9 mouse cellular contexts compared by ENCODE assay signal in the genomic region with DNA sequence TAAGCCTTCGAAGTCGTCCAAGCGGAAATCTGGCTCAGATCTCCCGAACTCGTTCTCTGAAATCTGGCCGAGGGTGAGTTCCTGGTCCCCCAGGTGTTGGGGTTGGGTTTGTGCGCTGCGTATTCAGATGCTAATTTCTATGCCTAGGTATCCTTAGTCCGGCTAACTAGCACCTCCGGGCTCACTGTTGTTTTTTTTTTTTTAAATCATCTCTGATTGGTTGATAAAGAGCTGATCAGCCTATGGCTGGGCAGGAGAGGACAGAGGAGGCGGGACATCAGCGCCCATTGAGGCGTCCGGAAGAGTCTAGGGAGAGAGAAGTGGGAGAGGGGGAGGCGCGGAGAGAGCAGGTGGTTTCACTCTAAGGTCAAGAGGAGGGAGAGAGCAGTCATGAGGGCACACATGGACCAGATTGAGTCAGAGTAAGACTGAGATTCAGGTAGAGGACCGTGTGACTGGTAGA. TPM values are rescaled to one million over a fixed set of nuclear protein-coding genes. Genes with fewer than 3 reads are reported as not detected.
DNase-seq lines count a peak whose midpoint lies in the region; ATAC-seq lines count a peak whose summit lies in the region.
"Had no signal": no experiment of that assay in that cellular context is flagged by ENCODE, and none has a peak within 500 bp of the region (broad histone marks: within the 10 kb centered on the region; RNA-seq: fewer than 3 reads in every experiment).

No protein-coding gene starts in this region.

- peak; percentile 71 for ATAC-seq in embryonic facial prominence, embryonic 14.5 days (ENCODE audit: low read depth)
- peak; percentile 56; the same call in 1 of the 2 replicates for ATAC-seq in hindbrain, embryonic 15.5 days (ENCODE audit: low FRiP score, low read depth)
- peak; percentile 84 for ATAC-seq in liver, embryonic 11.5 days (replicated peaks; ENCODE audit: low FRiP score)
- ATAC-seq in monocyte, adult 5-6 weeks (replicated peaks; ENCODE audit: insufficient number of reproducible peaks, low FRiP score, low TSS enrichment, poor library complexity, severe bottlenecking): peak; percentile 72

- peak overlapping the region; percentile 73 for H3K4me3 ChIP-seq in embryonic facial prominence, embryonic 14.5 days (ENCODE audit: low read depth, low read length)
- peak overlapping the region; percentile 60 for H3K4me3 ChIP-seq in hindbrain, embryonic 15.5 days
- H3K4me3 ChIP-seq in liver, embryonic 11.5 days (ENCODE audit: low read depth, low read length): peak overlapping the region; percentile 75

- no peaks in the 10 kb centered on the region for H3K9me3 ChIP-seq in embryonic facial prominence, embryonic 14.5 days (ENCODE audit: control insufficient read depth, low read length)
- H3K9me3 ChIP-seq in hindbrain, embryonic 15.5 days: no peaks in the 10 kb centered on the region
- H3K9me3 ChIP-seq in liver, embryonic 11.5 days (ENCODE audit: control insufficient read depth, low read length): no peaks in the 10 kb centered on the region

- under 1% methylated on average over 17 of the region's 17 CpGs for WGBS in embryonic facial prominence, embryonic 14.5 days
- WGBS in hindbrain, embryonic 15.5 days: 2% methylated on average over 17 of the region's 17 CpGs
- WGBS in liver, embryonic 11.5 days: 0% methylated on average over 17 of the region's 17 CpGs

- H3K27me3 ChIP-seq in embryonic facial prominence, embryonic 14.5 days (replicated peaks; ENCODE audit: control insufficient read depth, insufficient read depth, low read length): no peaks in the 10 kb centered on the region
- H3K27me3 ChIP-seq in hindbrain, embryonic 15.5 days: no peaks in the 10 kb centered on the region
- no peaks in the 10 kb centered on the region for H3K27me3 ChIP-seq in liver, embryonic 11.5 days (replicated peaks; ENCODE audit: control insufficient read depth, insufficient read depth, low read length)

- peak overlapping the region; percentile 75 for H3K9ac ChIP-seq in embryonic facial prominence, embryonic 14.5 days (ENCODE audit: low read depth, low read length)
- H3K9ac ChIP-seq in hindbrain, embryonic 15.5 days: no peak overlapping the region
- peak overlapping the region; percentile 81 for H3K9ac ChIP-seq in liver, embryonic 11.5 days (ENCODE audit: low read depth, low read length)

- peaks cover 6% of the 10 kb centered on the region for H3K4me1 ChIP-seq in embryonic facial prominence, embryonic 14.5 days (ENCODE audit: control insufficient read depth, insufficient read depth, low read length)
- peaks cover 23% of the 10 kb centered on the region for H3K4me1 ChIP-seq in hindbrain, embryonic 15.5 days (replicated peaks)
- H3K4me1 ChIP-seq in liver, embryonic 11.5 days (replicated peaks; ENCODE audit: control insufficient read depth, insufficient read depth, low read length): peaks cover 10% of the 10 kb centered on the region

- DNase-seq in B cell, adult 2 months: peak; percentile 59 to 64
- peak; percentile 85 for DNase-seq in Muller cell, postnatal 12 days (ENCODE audit: inconsistent ontology term)
- DNase-seq in embryonic facial prominence, embryonic 14.5 days (ENCODE audit: low spot score): peak; percentile 85
- peak; percentile 74 for DNase-seq in liver, embryonic 11.5 days (ENCODE audit: low spot score)
- DNase-seq in thymus, postnatal 10 days (ENCODE audit: low spot score in 2 of 2): peak; percentile 52 to 55
- no peak for DNase-seq in layer of hippocampus, adult 18-20 months (ENCODE audit: low spot score in 2 of 2)

- H3K36me3 ChIP-seq in embryonic facial prominence, embryonic 14.5 days (ENCODE audit: control insufficient read depth, insufficient read depth, low read length): peaks cover 44% of the 10 kb centered on the region
- peaks cover 20% of the 10 kb centered on the region for H3K36me3 ChIP-seq in hindbrain, embryonic 15.5 days
- peaks cover 32% of the 10 kb centered on the region for H3K36me3 ChIP-seq in liver, embryonic 11.5 days (ENCODE audit: control insufficient read depth, insufficient read depth, low read length)

- peak overlapping the region; percentile 88 for H3K4me2 ChIP-seq in embryonic facial prominence, embryonic 14.5 days (ENCODE audit: low read depth, low read length)
- H3K4me2 ChIP-seq in hindbrain, embryonic 15.5 days: peak overlapping the region; percentile 81
- peak overlapping the region; percentile 90 for H3K4me2 ChIP-seq in liver, embryonic 11.5 days

- H3K27ac ChIP-seq in embryonic facial prominence, embryonic 14.5 days (replicated peaks; ENCODE audit: low read depth, low read length): peak overlapping the region; percentile 57
- no peak overlapping the region for H3K27ac ChIP-seq in hindbrain, embryonic 15.5 days (replicated peaks)
- peak overlapping the region; percentile 84 for H3K27ac ChIP-seq in liver, embryonic 11.5 days (ENCODE audit: low read depth, low read length)

RNA-seq across cellular contexts. Expression of a gene that starts 0.7 kb away (rescaled TPM):
- 24.6 and 29.0 TPM in 2 replicates for polyA plus RNA-seq in embryonic facial prominence, embryonic 14.5 days (2014; fragmentation: Nextera tagmentation; extraction: Ambion mirVana)
- polyA plus RNA-seq in hindbrain, embryonic 15.5 days (2015; fragmentation: Nextera tagmentation; extraction: Ambion mirVana): 8.4 and 9.6 TPM in 2 replicates
- polyA plus RNA-seq in liver, embryonic 11.5 days (2014; fragmentation: Nextera tagmentation; extraction: Ambion mirVana): 50.8 and 55.3 TPM in 2 replicates
- total RNA-seq in monocyte, adult 5-6 weeks (2017): 0.49 to 0.76 TPM (median 0.75 TPM) in 3 replicates
- not detected for total RNA-seq in layer of hippocampus, adult 18-20 months (2021)

RNA-seq across cellular contexts. Expression of a gene that starts 0.7 kb away (rescaled TPM):
- 66.2 and 81.8 TPM in 2 replicates for polyA plus RNA-seq in embryonic facial prominence, embryonic 14.5 days (2014; fragmentation: Nextera tagmentation; extraction: Ambion mirVana)
- 79.3 and 82.0 TPM in 2 replicates for polyA plus RNA-seq in hindbrain, embryonic 15.5 days (2015; fragmentation: Nextera tagmentation; extraction: Ambion mirVana)
- polyA plus RNA-seq in liver, embryonic 11.5 days (2014; fragmentation: Nextera tagmentation; extraction: Ambion mirVana): 50.4 and 52.3 TPM in 2 replicates
- total RNA-seq in monocyte, adult 5-6 weeks (2017): 29.3 to 49.8 TPM (median 34.6 TPM) in 3 replicates
- 10 to 100 TPM; 36.6 to 42.0 TPM for total RNA-seq in layer of hippocampus, adult 18-20 months (2021)

RNA-seq across cellular contexts. Expression of a gene that starts 3.4 kb away (rescaled TPM):
- 0.28 and 0.67 TPM in 2 replicates for polyA plus RNA-seq in embryonic facial prominence, embryonic 14.5 days (2014; fragmentation: Nextera tagmentation; extraction: Ambion mirVana)
- 1.3 and 1.4 TPM in 2 replicates for polyA plus RNA-seq in hindbrain, embryonic 15.5 days (2015; fragmentation: Nextera tagmentation; extraction: Ambion mirVana)
- 0.75 and 2.2 TPM in 2 replicates for polyA plus RNA-seq in liver, embryonic 11.5 days (2014; fragmentation: Nextera tagmentation; extraction: Ambion mirVana)
- 0.43 TPM in 1 of 3 replicates, not detected in the others for total RNA-seq in monocyte, adult 5-6 weeks (2017)
- total RNA-seq in layer of hippocampus, adult 18-20 months (2021): 1 to 10 TPM in 1 of 2 experiments, under 1 TPM in 1; 0.91 to 1.3 TPM

RNA-seq across cellular contexts. Expression of a gene that starts 5.6 kb away (rescaled TPM):
- polyA plus RNA-seq in embryonic facial prominence, embryonic 14.5 days (2014; fragmentation: Nextera tagmentation; extraction: Ambion mirVana): not detected in 2 replicates
- not detected in 2 replicates for polyA plus RNA-seq in hindbrain, embryonic 15.5 days (2015; fragmentation: Nextera tagmentation; extraction: Ambion mirVana)
- polyA plus RNA-seq in liver, embryonic 11.5 days (2014; fragmentation: Nextera tagmentation; extraction: Ambion mirVana): not detected in 2 replicates
- not detected in 3 replicates for total RNA-seq in monocyte, adult 5-6 weeks (2017)
- not detected for total RNA-seq in layer of hippocampus, adult 18-20 months (2021)
- total RNA-seq: left cerebral cortex, postnatal 14 days had no signal

RNA-seq across cellular contexts. Expression of a gene that starts 8.4 kb away (rescaled TPM):
- 52.0 and 66.5 TPM in 2 replicates for polyA plus RNA-seq in embryonic facial prominence, embryonic 14.5 days (2014; fragmentation: Nextera tagmentation; extraction: Ambion mirVana)
- polyA plus RNA-seq in hindbrain, embryonic 15.5 days (2015; fragmentation: Nextera tagmentation; extraction: Ambion mirVana): 84.8 and 94.0 TPM in 2 replicates
- 54.8 and 57.1 TPM in 2 replicates for polyA plus RNA-seq in liver, embryonic 11.5 days (2014; fragmentation: Nextera tagmentation; extraction: Ambion mirVana)
- 61.1 to 80.8 TPM (median 75.6 TPM) in 3 replicates for total RNA-seq in monocyte, adult 5-6 weeks (2017)
- 10 to 100 TPM; 93.7 to 94.4 TPM for total RNA-seq in layer of hippocampus, adult 18-20 months (2021)

Comparison
In these comparisons a context has a peak if more than half of its experiments do, and no peak if none do; other contexts are left out.
1. DNase-seq: peak in B cell, adult 2 months (2 of 2), Muller cell, postnatal 12 days (single experiment), embryonic facial prominence, embryonic 14.5 days (single experiment), liver, embryonic 11.5 days (single experiment) and thymus, postnatal 10 days (2 of 2); none in layer of hippocampus, adult 18-20 months (0 of 2).
2. Peak in every context shown above with its lines, with median percentiles within 50 percentile points of each other: ATAC-seq, H3K4me2 ChIP-seq and H3K4me3 ChIP-seq.